Mouse (Mus musculus) limb, embryonic 14.5 days (tissue): ENCODE data around the gene Pramel4. TPM values are rescaled to one million over a fixed set of nuclear protein-coding genes. Genes with fewer than 3 reads are reported as not detected.
"Not testable (repeated sequence)": the region's sequence is repeated elsewhere in the genome, so short reads cannot be mapped to it uniquely, and the experiment has no call there.

ENCODE experiments used
- ATAC-seq: fragments of 200-750 bp; cut with Nextera tagmentation; 2 replicates; pipeline ENCODE4 v1.8.0; 2017; ENCODE audit warnings: low read depth, moderate number of reproducible peaks, moderate TSS enrichment; ENCODE audit not compliant: low FRiP score
- DNase-seq: peaks from one replicate; pipeline ENCODE4 v3.0.0-alpha.2; 2015; ENCODE audit warnings: low spot score
- H3K27ac ChIP-seq: fragments of 300-500 bp; sonication (generic); replicated peaks from 2 replicates; pipeline ENCODE4 v1.5.1; 2014; ENCODE audit warnings: low read depth, mild to moderate bottlenecking, low read length, moderate library complexity, mixed read lengths
- H3K27me3 ChIP-seq: fragments of 300-500 bp; sonication (generic); 2 replicates; pipeline ENCODE4 v1.6.1; 2014; ENCODE audit warnings: low read length, mixed read lengths; ENCODE audit not compliant: control insufficient read depth, insufficient read depth
- H3K36me3 ChIP-seq: fragments of 300-500 bp; sonication (generic); 2 replicates; pipeline ENCODE4 v1.6.1; 2014; ENCODE audit warnings: mild to moderate bottlenecking, low read length, moderate library complexity, mixed read lengths; ENCODE audit not compliant: control insufficient read depth, insufficient read depth
- H3K4me1 ChIP-seq: fragments of 300-500 bp; sonication (generic); 2 replicates; pipeline ENCODE4 v1.6.1; 2014; ENCODE audit warnings: antibody characterized with exemption, low read length, mixed read lengths; ENCODE audit not compliant: control insufficient read depth, insufficient read depth
- H3K4me2 ChIP-seq: fragments of 300-500 bp; sonication (generic); replicated peaks from 2 replicates; pipeline ENCODE4 v1.6.1; 2014; ENCODE audit warnings: low read depth, mild to moderate bottlenecking, low read length, moderate library complexity; ENCODE audit not compliant: severe bottlenecking
- H3K4me3 ChIP-seq: fragments of 300-500 bp; sonication (generic); replicated peaks from 2 replicates; pipeline ENCODE4 v1.5.1; 2014; ENCODE audit warnings: low read length
- H3K9ac ChIP-seq: fragments of 300-500 bp; sonication (generic); 2 replicates; pipeline ENCODE4 v1.6.1; 2014; ENCODE audit warnings: mild to moderate bottlenecking, low read depth, low read length, moderate library complexity; ENCODE audit not compliant: severe bottlenecking
- H3K9me3 ChIP-seq: fragments of 300-500 bp; sonication (generic); 2 replicates; pipeline ENCODE4 v1.6.1; 2016; ENCODE audit warnings: low read length; ENCODE audit not compliant: control insufficient read depth
- whole genome bisulfite sequencing: fragments of 180-500 bp; shearing (Covaris S2); extraction: QIAGEN DNeasy Blood & Tissue Kit; methylation state at CpG from one replicate; pipeline ENCODE4 v1.1.7; 2014; 5-methylcytosine and 5-hydroxymethylcytosine counted together
- polyA plus RNA-seq, 2 experiments: library from polyadenylated mRNA; depleted of rRNA in 1 of 2; stranded (reverse) in 1 of 2; unstranded in 1 of 2; fragments of >200 nt; fragmentation: Nextera tagmentation in 1 of 2; extraction: Ambion mirVana in 1 of 2; gene quantifications; 2 replicates each; pipeline versions ENCODE4 v1.2.1 to v1.2.3; 2012 to 2014

The Pramel4 gene
- polyA plus RNA-seq (2012; rRNA removed) (not detected in 2 replicates), polyA plus RNA-seq (2014; fragmentation: Nextera tagmentation; extraction: Ambion mirVana) (not detected in 2 replicates)

GRCm38 (mm10) chr4:144058826-144059225 lies at the start of gene Pramel4:
TSS of gene Pramel4 (plus strand) at chr4:144059126.
- H3K9ac ChIP-seq, DNase-seq, H3K27me3 ChIP-seq, H3K36me3 ChIP-seq, H3K4me3 ChIP-seq, ATAC-seq, H3K4me1 ChIP-seq, H3K9me3 ChIP-seq, H3K27ac ChIP-seq, H3K4me2 ChIP-seq: not testable (repeated sequence)
- 89% methylated on average over 3 of the region's 3 CpGs for WGBS

GRCm38 (mm10) chr4:144106174-144106573 lies 47.2 kb downstream of the Pramel4 start, which contains the start of gene Gm13102:
TSS of gene Gm13102 (plus strand) at chr4:144106474.
- not testable (repeated sequence) for ATAC-seq, H3K27me3 ChIP-seq, H3K4me3 ChIP-seq, H3K4me2 ChIP-seq, H3K27ac ChIP-seq, H3K9me3 ChIP-seq, H3K36me3 ChIP-seq, H3K4me1 ChIP-seq, DNase-seq, H3K9ac ChIP-seq
- no CpG with 5 or more reads among the region's 2 CpGs for WGBS

Other genes starting within 250 kb of the Pramel4 start
- gene Gm13084, start 243.0 kb upstream of the Pramel4 start, polyA plus RNA-seq (2012; rRNA removed): not detected in 2 replicates
- gene Gm13084, start 243.0 kb upstream of the Pramel4 start, polyA plus RNA-seq (2014; fragmentation: Nextera tagmentation; extraction: Ambion mirVana): not detected in 2 replicates
- not detected in 2 replicates for gene Gm13103, start 212.6 kb upstream of the Pramel4 start, polyA plus RNA-seq (2012; rRNA removed)
- not detected in 2 replicates for gene Gm13103, start 212.6 kb upstream of the Pramel4 start, polyA plus RNA-seq (2014; fragmentation: Nextera tagmentation; extraction: Ambion mirVana)
- not detected in 2 replicates for gene Pramef6, start 158.7 kb upstream of the Pramel4 start, polyA plus RNA-seq (2012; rRNA removed)
- not detected in 2 replicates for gene Pramef6, start 158.7 kb upstream of the Pramel4 start, polyA plus RNA-seq (2014; fragmentation: Nextera tagmentation; extraction: Ambion mirVana)
- gene Pramef25, start 108.1 kb upstream of the Pramel4 start, polyA plus RNA-seq (2012; rRNA removed): not detected in 2 replicates
- gene Pramef25, start 108.1 kb upstream of the Pramel4 start, polyA plus RNA-seq (2014; fragmentation: Nextera tagmentation; extraction: Ambion mirVana): not detected in 2 replicates
- gene Gm13101, start 92.2 kb upstream of the Pramel4 start, polyA plus RNA-seq (2012; rRNA removed): not detected in 2 replicates
- gene Gm13101, start 92.2 kb upstream of the Pramel4 start, polyA plus RNA-seq (2014; fragmentation: Nextera tagmentation; extraction: Ambion mirVana): not detected in 2 replicates
- not detected in 2 replicates for gene Pramef17, start 64.8 kb upstream of the Pramel4 start, polyA plus RNA-seq (2012; rRNA removed)
- gene Pramef17, start 64.8 kb upstream of the Pramel4 start, polyA plus RNA-seq (2014; fragmentation: Nextera tagmentation; extraction: Ambion mirVana): not detected in 2 replicates
- not detected in 2 replicates for gene Gm13102, start 47.3 kb downstream of the Pramel4 start, polyA plus RNA-seq (2012; rRNA removed)
- gene Gm13102, start 47.3 kb downstream of the Pramel4 start, polyA plus RNA-seq (2014; fragmentation: Nextera tagmentation; extraction: Ambion mirVana): not detected in 2 replicates
- not detected in 2 replicates for gene Oog3, start 103.5 kb downstream of the Pramel4 start, polyA plus RNA-seq (2012; rRNA removed)
- not detected in 2 replicates for gene Oog3, start 103.5 kb downstream of the Pramel4 start, polyA plus RNA-seq (2014; fragmentation: Nextera tagmentation; extraction: Ambion mirVana)
- not detected in 2 replicates for gene Oog2, start 131.6 kb downstream of the Pramel4 start, polyA plus RNA-seq (2012; rRNA removed)
- gene Oog2, start 131.6 kb downstream of the Pramel4 start, polyA plus RNA-seq (2014; fragmentation: Nextera tagmentation; extraction: Ambion mirVana): not detected in 2 replicates
- not detected in 2 replicates for gene C87977, start 154.2 kb downstream of the Pramel4 start, polyA plus RNA-seq (2012; rRNA removed)
- not detected in 2 replicates for gene C87977, start 154.2 kb downstream of the Pramel4 start, polyA plus RNA-seq (2014; fragmentation: Nextera tagmentation; extraction: Ambion mirVana)
- gene Pramel5, start 221.4 kb downstream of the Pramel4 start, polyA plus RNA-seq (2012; rRNA removed): not detected in 2 replicates
- gene Pramel5, start 221.4 kb downstream of the Pramel4 start, polyA plus RNA-seq (2014; fragmentation: Nextera tagmentation; extraction: Ambion mirVana): 0.25 TPM in 1 of 2 replicates, not detected in the other